Mouse (Mus musculus): ENCODE data around the gene Ltbp4. TPM values are rescaled to one million over a fixed set of nuclear protein-coding genes. Genes with fewer than 3 reads are reported as not detected.
A peak's percentile ranks its signal among the peaks of the same experiment; 100 is the strongest.

Ltbp4 gene
- polyA plus RNA-seq, 1 experiment from 2014 or later = 18.2 TPM

DNA sequence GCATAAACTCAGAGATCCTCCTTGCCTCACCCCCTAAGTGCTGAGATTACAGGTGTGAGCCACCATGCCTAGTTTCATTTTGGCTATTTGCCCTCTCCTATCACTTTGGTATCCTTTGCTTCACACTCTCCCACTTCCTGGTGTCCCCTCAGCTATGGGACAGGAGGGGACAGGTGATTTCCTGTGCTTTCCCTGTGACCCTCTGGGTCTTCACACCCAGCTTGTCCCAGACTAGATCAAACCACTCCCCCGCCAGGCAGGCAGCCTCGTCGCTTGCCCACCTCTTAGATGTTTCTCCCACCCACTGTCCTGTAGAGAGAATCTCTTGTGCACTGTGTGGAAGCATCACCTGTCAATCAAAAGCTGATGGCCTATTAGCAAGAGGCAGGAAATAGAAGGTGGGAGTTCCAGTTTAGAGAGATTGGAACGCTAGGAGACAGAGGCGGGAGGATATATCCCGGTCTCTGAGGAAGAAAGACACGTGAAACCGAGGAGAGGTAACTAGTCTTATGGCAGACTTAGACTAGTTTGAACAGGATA, 26.4 kb downstream of the Ltbp4 start:
- no peak for ATAC-seq

DNA sequence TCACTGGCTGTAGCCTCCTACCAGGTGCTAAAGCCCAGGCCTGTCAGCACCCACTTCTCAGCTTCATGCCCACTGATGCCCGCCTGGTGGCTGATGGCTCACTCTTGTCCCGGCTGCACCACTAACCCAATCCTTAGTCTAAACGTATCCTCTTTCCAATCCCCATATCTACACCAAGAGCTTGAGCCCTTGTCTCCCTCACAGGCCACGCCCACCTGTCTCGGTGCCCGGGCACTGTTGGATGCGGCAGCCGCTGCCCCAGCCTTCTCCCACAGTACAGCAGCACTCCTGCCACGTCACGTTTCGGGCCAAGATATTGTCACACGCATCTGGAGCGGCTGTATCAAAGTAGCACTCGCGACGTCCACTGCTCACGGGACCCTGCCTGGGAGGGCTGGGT, 27.2 kb downstream of the Ltbp4 start:
- H3K36me3 ChIP-seq (ENCODE audit: control insufficient read depth, insufficient read depth) = no peaks in the 10 kb centered on the region
- peaks cover 6% of the 10 kb centered on the region for H3K4me1 ChIP-seq (replicated peaks; ENCODE audit: control insufficient read depth, insufficient read depth, low read length)
- peak overlapping the region; percentile 56 for H3K4me2 ChIP-seq (ENCODE audit: low read length)
- peak overlapping the region; percentile 54 for H3K9ac ChIP-seq (replicated peaks; ENCODE audit: low read depth, low read length)
- peak; percentile 71 for ATAC-seq
- peak overlapping the region; percentile 32 for H3K4me3 ChIP-seq (replicated peaks; ENCODE audit: low read length)
- H3K27me3 ChIP-seq (replicated peaks; ENCODE audit: control insufficient read depth, insufficient read depth, low read length) = no peaks in the 10 kb centered on the region
- no peaks in the 10 kb centered on the region for H3K9me3 ChIP-seq (ENCODE audit: control insufficient read depth, low read length)
- 2% methylated on average over 17 of the region's 17 CpGs for WGBS
- no peak overlapping the region for H3K27ac ChIP-seq (ENCODE audit: low read length)

More for the DNA sequence above, 26.4 kb downstream of the Ltbp4 start:
- Histone ChIP-seq H3K4me3 (replicated peaks; ENCODE audit: low read length) (no peak overlapping the region), H3K9ac (replicated peaks; ENCODE audit: low read depth, low read length) (no peak overlapping the region), H3K4me1 (replicated peaks; ENCODE audit: control insufficient read depth, insufficient read depth, low read length) (peaks cover 9% of the 10 kb centered on the region), H3K4me2 (ENCODE audit: low read length) (no peak overlapping the region), H3K27ac (ENCODE audit: low read length) (no peak overlapping the region), H3K36me3 (ENCODE audit: control insufficient read depth, insufficient read depth) (no peaks in the 10 kb centered on the region), H3K27me3 (replicated peaks; ENCODE audit: control insufficient read depth, insufficient read depth, low read length) (no peaks in the 10 kb centered on the region), H3K9me3 (ENCODE audit: control insufficient read depth, low read length) (no peaks in the 10 kb centered on the region)
- 56% methylated on average over 8 of the region's 8 CpGs for WGBS

DNA sequence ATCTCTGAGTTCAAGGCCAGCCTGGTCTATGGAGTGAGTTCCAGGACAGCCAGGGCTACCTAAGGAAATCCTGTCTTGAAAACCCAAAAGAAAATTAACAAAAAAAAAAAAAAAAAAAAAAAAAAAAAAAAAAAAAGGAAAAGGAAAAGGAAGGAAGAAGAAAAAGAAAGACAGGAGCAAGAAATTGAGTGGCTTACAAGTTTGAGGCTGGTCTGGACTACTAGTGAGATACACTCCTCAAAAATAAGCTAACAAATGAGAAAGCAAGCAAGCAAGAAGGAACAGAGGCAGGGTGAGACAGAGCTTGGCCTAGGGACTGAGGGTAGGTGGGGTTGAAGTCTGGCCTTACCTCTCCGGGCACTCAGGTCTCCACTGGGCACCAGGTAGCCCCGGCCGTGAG, 27.7 kb downstream of the Ltbp4 start:
- Histone ChIP-seq H3K4me1 (replicated peaks; ENCODE audit: control insufficient read depth, insufficient read depth, low read length) (peaks cover 6% of the 10 kb centered on the region), H3K27me3 (replicated peaks; ENCODE audit: control insufficient read depth, insufficient read depth, low read length) (no peaks in the 10 kb centered on the region), H3K27ac (ENCODE audit: low read length) (no peak overlapping the region), H3K4me3 (replicated peaks; ENCODE audit: low read length) (no peak overlapping the region), H3K36me3 (ENCODE audit: control insufficient read depth, insufficient read depth) (no peaks in the 10 kb centered on the region), H3K9me3 (ENCODE audit: control insufficient read depth, low read length) (no peaks in the 10 kb centered on the region), H3K4me2 (ENCODE audit: low read length) (no peak overlapping the region), H3K9ac (replicated peaks; ENCODE audit: low read depth, low read length) (no peak overlapping the region)
- ATAC-seq = no peak; the same call in 1 of the 2 replicates
- 43% methylated on average over 3 of the region's 3 CpGs for WGBS

DNA sequence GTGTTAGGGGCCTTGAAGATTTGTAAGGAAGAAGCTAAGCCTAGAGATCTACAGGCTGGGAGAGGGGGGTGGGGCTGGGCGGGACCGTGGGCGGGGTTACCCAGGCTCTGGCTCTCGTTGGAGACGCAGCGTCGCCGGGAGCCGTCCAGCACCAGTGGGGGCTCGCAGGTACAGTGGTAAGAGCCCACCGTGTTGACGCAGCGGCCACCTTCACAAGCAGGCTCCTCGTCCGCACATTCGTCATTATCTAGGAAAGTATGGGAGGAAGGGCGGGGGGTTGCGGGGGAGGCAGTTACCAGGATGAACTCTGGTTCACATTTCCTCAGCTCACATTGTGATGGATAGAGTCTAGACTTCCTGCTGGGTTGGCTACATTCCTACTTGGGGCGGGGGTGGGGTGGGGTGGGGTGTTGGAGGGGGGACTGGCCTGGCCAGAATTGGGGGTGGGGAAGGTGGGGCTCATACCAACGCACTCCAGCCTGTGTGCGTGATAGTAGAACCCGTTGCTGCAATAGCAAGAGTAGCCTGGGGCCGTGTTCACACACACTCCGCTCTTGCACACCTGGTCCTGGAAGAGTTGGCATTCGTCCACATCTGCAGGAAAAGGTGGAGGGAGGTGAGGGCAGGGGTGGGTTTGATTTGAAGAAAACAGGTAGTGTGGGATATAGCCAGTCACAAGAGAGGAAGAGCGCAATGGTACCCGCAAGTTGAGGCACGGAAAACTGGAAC, 28.5 kb downstream of the Ltbp4 start:
- ATAC-seq = peak; percentile 41; the same call in 1 of the 2 replicates
- no peaks in the 10 kb centered on the region for H3K36me3 ChIP-seq (ENCODE audit: control insufficient read depth, insufficient read depth)
- no peaks in the 10 kb centered on the region for H3K27me3 ChIP-seq (replicated peaks; ENCODE audit: control insufficient read depth, insufficient read depth, low read length)
- H3K9ac ChIP-seq (replicated peaks; ENCODE audit: low read depth, low read length) = 0 out of 2 replicates have a peak overlapping the region, but pooled peaks have one; percentile 2
- 16% methylated on average over 27 of the region's 28 CpGs for WGBS
- H3K4me3 ChIP-seq (replicated peaks; ENCODE audit: low read length) = peak overlapping the region; percentile 20
- no peak overlapping the region for H3K27ac ChIP-seq (ENCODE audit: low read length)
- H3K4me1 ChIP-seq (replicated peaks; ENCODE audit: control insufficient read depth, insufficient read depth, low read length) = peaks cover 6% of the 10 kb centered on the region
- H3K4me2 ChIP-seq (ENCODE audit: low read length) = peak overlapping the region; percentile 40
- H3K9me3 ChIP-seq (ENCODE audit: control insufficient read depth, low read length) = no peaks in the 10 kb centered on the region

DNA sequence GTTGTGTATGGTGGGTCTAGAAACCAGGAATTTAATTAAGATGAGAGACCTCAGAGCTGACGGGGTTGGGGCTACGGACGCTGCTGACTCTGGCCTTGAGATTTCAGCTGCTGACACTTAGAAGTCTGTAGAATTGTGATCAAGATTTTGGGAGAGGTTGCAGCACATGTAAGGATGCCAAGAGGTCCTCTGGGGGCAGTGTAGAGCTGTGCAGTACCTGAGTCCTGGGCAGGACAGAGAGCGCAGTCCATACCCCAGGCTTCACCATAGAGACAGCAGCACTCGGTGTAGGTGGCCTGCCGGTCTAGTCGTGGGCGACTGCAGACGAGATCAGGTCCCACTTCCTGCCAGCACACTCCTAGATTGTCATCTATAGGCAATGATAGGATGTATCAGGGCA, 29.9 kb downstream of the Ltbp4 start:
- no peak for ATAC-seq
- no peaks in the 10 kb centered on the region for H3K27me3 ChIP-seq (replicated peaks; ENCODE audit: control insufficient read depth, insufficient read depth, low read length)

DNA sequence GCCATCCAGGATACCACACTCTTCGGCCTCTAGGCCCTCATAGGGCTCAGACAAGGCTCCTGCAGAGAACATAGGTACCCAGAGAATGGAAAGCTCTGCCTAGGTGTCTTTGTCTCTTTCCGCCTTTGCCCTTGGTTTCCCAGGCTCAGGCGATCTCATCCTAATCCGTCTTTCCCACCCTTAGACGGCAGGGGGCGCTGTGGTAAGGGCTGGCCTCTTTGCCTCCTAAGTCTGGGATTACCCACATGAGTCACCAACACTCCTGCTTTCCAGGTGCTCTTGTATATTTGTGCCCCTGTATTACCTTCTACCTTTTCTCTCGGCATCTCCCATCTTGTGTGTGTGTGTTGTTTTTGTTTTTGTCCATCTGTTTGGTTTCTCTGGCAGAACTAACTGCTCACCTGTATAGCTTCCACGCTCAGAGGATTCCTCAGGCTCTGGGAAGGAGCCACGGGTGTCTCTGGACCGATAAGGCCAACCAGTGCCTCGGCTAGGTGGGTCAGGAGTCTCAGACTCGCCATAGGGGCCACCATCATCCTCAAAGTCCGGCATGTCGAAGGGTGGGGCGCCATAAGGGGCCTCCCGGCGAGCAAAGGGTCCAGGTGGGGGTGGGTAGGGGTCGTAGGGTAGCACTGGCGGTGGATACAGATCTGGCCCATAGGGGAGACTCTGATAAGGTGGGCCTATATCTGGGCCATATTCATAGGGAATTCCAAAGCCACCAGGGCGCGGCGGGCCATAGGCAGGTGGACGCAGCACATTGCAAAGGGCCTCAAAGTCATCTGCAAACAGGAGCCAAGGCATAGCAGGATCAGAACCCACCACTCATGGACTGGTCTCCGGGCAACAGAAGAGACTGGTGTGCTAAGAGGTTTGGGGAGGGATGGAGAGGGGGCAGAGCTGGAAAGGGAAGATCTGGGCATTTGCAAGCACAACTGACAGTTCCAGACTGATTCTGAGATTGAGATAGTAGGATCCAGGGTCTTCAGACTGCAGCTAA, 31.0 kb downstream of the Ltbp4 start:
- Histone ChIP-seq H3K27me3 (replicated peaks; ENCODE audit: control insufficient read depth, insufficient read depth, low read length) (no peaks in the 10 kb centered on the region), H3K9me3 (ENCODE audit: control insufficient read depth, low read length) (no peaks in the 10 kb centered on the region), H3K4me3 (replicated peaks; ENCODE audit: low read length) (no peak overlapping the region), H3K4me2 (ENCODE audit: low read length) (no peak overlapping the region), H3K36me3 (ENCODE audit: control insufficient read depth, insufficient read depth) (no peaks in the 10 kb centered on the region), H3K9ac (replicated peaks; ENCODE audit: low read depth, low read length) (no peak overlapping the region), H3K27ac (ENCODE audit: low read length) (no peak overlapping the region), H3K4me1 (replicated peaks; ENCODE audit: control insufficient read depth, insufficient read depth, low read length) (peaks cover 6% of the 10 kb centered on the region)
- WGBS = 79% methylated on average over 24 of the region's 24 CpGs
- ATAC-seq = no peak

More for the DNA sequence above, 29.9 kb downstream of the Ltbp4 start:
- WGBS = 62% methylated on average over 9 of the region's 9 CpGs
- H3K4me2 ChIP-seq (ENCODE audit: low read length) = no peak overlapping the region
- no peak overlapping the region for H3K4me3 ChIP-seq (replicated peaks; ENCODE audit: low read length)
- H3K36me3 ChIP-seq (ENCODE audit: control insufficient read depth, insufficient read depth) = no peaks in the 10 kb centered on the region
- no peaks in the 10 kb centered on the region for H3K9me3 ChIP-seq (ENCODE audit: control insufficient read depth, low read length)
- no peak overlapping the region for H3K9ac ChIP-seq (replicated peaks; ENCODE audit: low read depth, low read length)
- no peak overlapping the region for H3K27ac ChIP-seq (ENCODE audit: low read length)
- peaks cover 6% of the 10 kb centered on the region for H3K4me1 ChIP-seq (replicated peaks; ENCODE audit: control insufficient read depth, insufficient read depth, low read length)

DNA sequence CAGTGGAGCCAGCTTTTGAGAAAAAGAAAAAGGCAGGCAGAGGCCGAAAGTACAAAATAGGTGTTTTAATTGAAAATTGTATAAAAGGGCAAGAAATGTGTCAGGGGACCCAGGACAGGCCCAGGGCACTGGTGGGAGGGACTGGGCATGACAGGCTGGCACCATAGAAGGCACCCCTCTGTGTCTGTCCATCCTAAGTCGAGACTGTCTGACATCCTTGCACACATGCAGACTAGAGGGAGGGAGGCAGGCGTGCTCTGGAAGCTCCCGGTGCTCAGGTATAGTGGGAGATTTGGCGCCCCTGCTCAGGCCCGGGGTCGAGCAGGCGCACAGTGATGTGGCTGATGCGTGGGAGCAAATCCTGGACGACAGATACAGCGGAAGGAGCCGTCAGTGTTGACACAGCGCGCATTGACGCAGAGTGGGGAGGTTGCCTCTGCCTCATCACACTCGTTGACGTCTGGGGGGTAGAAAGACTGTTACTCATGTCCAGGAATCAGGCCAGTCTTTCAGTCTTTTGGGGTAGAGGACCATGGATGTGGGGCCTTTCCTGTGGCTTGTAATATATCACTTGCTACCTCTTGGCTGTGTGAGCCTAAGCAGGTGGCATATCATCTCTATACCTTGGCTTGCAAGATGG, 32.3 kb downstream of the Ltbp4 start:
- no peak for ATAC-seq
- Histone ChIP-seq H3K9ac (replicated peaks; ENCODE audit: low read depth, low read length) (no peak overlapping the region), H3K9me3 (ENCODE audit: control insufficient read depth, low read length) (no peaks in the 10 kb centered on the region), H3K4me2 (ENCODE audit: low read length) (no peak overlapping the region), H3K4me1 (replicated peaks; ENCODE audit: control insufficient read depth, insufficient read depth, low read length) (no peaks in the 10 kb centered on the region; the same call in 1 of the 2 replicates), H3K36me3 (ENCODE audit: control insufficient read depth, insufficient read depth) (no peaks in the 10 kb centered on the region), H3K4me3 (replicated peaks; ENCODE audit: low read length) (no peak overlapping the region), H3K27ac (ENCODE audit: low read length) (no peak overlapping the region), H3K27me3 (replicated peaks; ENCODE audit: control insufficient read depth, insufficient read depth, low read length) (no peaks in the 10 kb centered on the region)
- WGBS = 88% methylated on average over 17 of the region's 17 CpGs

DNA sequence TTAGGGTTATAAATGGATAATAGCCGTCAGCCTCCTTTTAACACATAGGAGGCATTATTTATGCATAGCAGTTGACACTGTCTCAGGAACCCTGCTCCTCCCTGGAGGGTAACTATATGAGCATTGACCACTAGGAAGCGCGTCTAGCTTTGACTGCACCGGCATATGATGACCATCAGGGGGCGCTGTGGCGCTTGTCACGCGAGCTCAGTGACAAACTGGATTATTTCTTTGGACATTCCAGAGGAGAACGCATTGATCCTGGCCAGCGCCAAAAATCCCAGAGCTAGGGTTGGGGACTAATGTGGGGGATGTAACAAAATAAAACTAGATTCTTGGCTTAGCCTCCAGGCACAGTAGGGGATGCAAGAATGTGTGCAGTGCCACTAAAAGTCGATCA, 35.3 kb downstream of the Ltbp4 start:
- no peak overlapping the region for H3K27ac ChIP-seq (ENCODE audit: low read length)
- no peak overlapping the region for H3K9ac ChIP-seq (replicated peaks; ENCODE audit: low read depth, low read length)
- no peak for ATAC-seq
- peaks cover 2% of the 10 kb centered on the region; the same call in 1 of the 2 replicates for H3K9me3 ChIP-seq (ENCODE audit: control insufficient read depth, low read length)
- no peaks in the 10 kb centered on the region for H3K27me3 ChIP-seq (replicated peaks; ENCODE audit: control insufficient read depth, insufficient read depth, low read length)
- no peaks in the 10 kb centered on the region for H3K4me1 ChIP-seq (replicated peaks; ENCODE audit: control insufficient read depth, insufficient read depth, low read length)
- no peak overlapping the region for H3K4me2 ChIP-seq (ENCODE audit: low read length)
- 12% methylated on average over 11 of the region's 11 CpGs for WGBS
- no peaks in the 10 kb centered on the region for H3K36me3 ChIP-seq (ENCODE audit: control insufficient read depth, insufficient read depth)
- H3K4me3 ChIP-seq (replicated peaks; ENCODE audit: low read length) = no peak overlapping the region
